Mouse (Mus musculus): Measurements from ENCODE around the gene Kcna6.

The Kcna6 gene

GRCm38 (mm10) chr6:126732645-126733044 lies 7.8 kb downstream of the Kcna6 start:
- DNase-seq = no peak

GRCm38 (mm10) chr6:126728803-126729202 lies 11.7 kb downstream of the Kcna6 start:
- no peak for DNase-seq

- DNase-seq = no peak
Measured at GRCm38 (mm10) chr6:126718423-126719087, 21.9 kb downstream of the Kcna6 start.

GRCm38 (mm10) chr6:126712531-126712930 lies 27.9 kb downstream of the Kcna6 start:
- peak; percentile 11 for DNase-seq

GRCm38 (mm10) chr6:126705936-126706335 lies 34.5 kb downstream of the Kcna6 start:
- DNase-seq = no peak

- peak; percentile 17 for DNase-seq
Measured at GRCm38 (mm10) chr6:126704430-126704829, 36.0 kb downstream of the Kcna6 start.

- peak; percentile 79 for DNase-seq
Measured at GRCm38 (mm10) chr6:126702116-126702515, 38.4 kb downstream of the Kcna6 start.

GRCm38 (mm10) chr6:126701196-126701595 lies 39.3 kb downstream of the Kcna6 start:
- no peak for DNase-seq

- DNase-seq = no peak
Measured at GRCm38 (mm10) chr6:126699995-126700394, 40.5 kb downstream of the Kcna6 start.

GRCm38 (mm10) chr6:126687120-126687519 lies 53.4 kb downstream of the Kcna6 start:
- DNase-seq = no peak

GRCm38 (mm10) chr6:126685135-126685534 lies 55.3 kb downstream of the Kcna6 start:
- DNase-seq = no peak

GRCm38 (mm10) chr6:126678961-126679360 lies 61.5 kb downstream of the Kcna6 start:
- DNase-seq = peak; percentile 17

- DNase-seq = no peak
Measured at GRCm38 (mm10) chr6:126667001-126667400, 73.5 kb downstream of the Kcna6 start.

- DNase-seq = no peak
Measured at GRCm38 (mm10) chr6:126666091-126666490, 74.4 kb downstream of the Kcna6 start.

- DNase-seq = no peak
Measured at GRCm38 (mm10) chr6:126664569-126664968, 75.9 kb downstream of the Kcna6 start.

Data from kidney, adult 9 months (tissue).